Mouse (Mus musculus): Measurements from ENCODE around the gene Scrg1.

The Scrg1 gene

GRCm38 (mm10) chr8:57451896-57452295 is 3.8 kb upstream of the Scrg1 start:
- in situ Hi-C loops (cut with MboI, MseI): no loop called here

- in situ Hi-C loops (cut with MboI, MseI): no loop called here
Measured at GRCm38 (mm10) chr8:57453361-57453760, 2.4 kb upstream of the Scrg1 start.

- in situ Hi-C loops (cut with MboI, MseI): no loop called here
Measured at GRCm38 (mm10) chr8:57457152-57457551, 1.4 kb downstream of the Scrg1 start.

GRCm38 (mm10) chr8:57457942-57458341 is 2.2 kb downstream of the Scrg1 start:
- in situ Hi-C loops (cut with MboI, MseI): no loop called here

GRCm38 (mm10) chr8:57462839-57463238 is 7.1 kb downstream of the Scrg1 start:
- in situ Hi-C loops (cut with MboI, MseI): no loop called here

- in situ Hi-C loops (cut with MboI, MseI): no loop called here
Measured at GRCm38 (mm10) chr8:57463757-57464156, 8.0 kb downstream of the Scrg1 start.

- in situ Hi-C loops (cut with MboI, MseI): no loop called here
Measured at GRCm38 (mm10) chr8:57468624-57469023, 12.9 kb downstream of the Scrg1 start.

GRCm38 (mm10) chr8:57470863-57471262 is 15.1 kb downstream of the Scrg1 start:
- in situ Hi-C loops (cut with MboI, MseI): no loop called here

- in situ Hi-C loops (cut with MboI, MseI): no loop called here
Measured at GRCm38 (mm10) chr8:57473751-57474150, 18.0 kb downstream of the Scrg1 start.

- in situ Hi-C loops (cut with MboI, MseI): no loop called here
Measured at GRCm38 (mm10) chr8:57478406-57478805, 22.7 kb downstream of the Scrg1 start.

GRCm38 (mm10) chr8:57479700-57480099 is 24.0 kb downstream of the Scrg1 start:
- in situ Hi-C loops (cut with MboI, MseI): no loop called here

- in situ Hi-C loops (cut with MboI, MseI): no loop called here
Measured at GRCm38 (mm10) chr8:57480606-57481005, 24.9 kb downstream of the Scrg1 start.

- in situ Hi-C loops (cut with MboI, MseI): no loop called here
Measured at GRCm38 (mm10) chr8:57486491-57487440, 31.0 kb downstream of the Scrg1 start.

GRCm38 (mm10) chr8:57487441-57488155 is 31.9 kb downstream of the Scrg1 start, which contains the start of gene Sap30:
Gene Sap30, minus strand, starts transcription at chr8:57487860.
- in situ Hi-C loops (cut with MboI, MseI): no loop called here

- in situ Hi-C loops (cut with MboI, MseI): no loop called here
Measured at GRCm38 (mm10) chr8:57488312-57488765, 32.6 kb downstream of the Scrg1 start.

- in situ Hi-C loops (cut with MboI, MseI): no loop called here
Measured at GRCm38 (mm10) chr8:57489366-57489765, 33.6 kb downstream of the Scrg1 start.

- in situ Hi-C loops (cut with MboI, MseI): no loop called here
Measured at GRCm38 (mm10) chr8:57489896-57490295, 34.2 kb downstream of the Scrg1 start.

GRCm38 (mm10) chr8:57491873-57492272 is 36.1 kb downstream of the Scrg1 start:
- in situ Hi-C loops (cut with MboI, MseI): no loop called here

- in situ Hi-C loops (cut with MboI, MseI): no loop called here
Measured at GRCm38 (mm10) chr8:57498494-57498846, 42.7 kb downstream of the Scrg1 start.

GRCm38 (mm10) chr8:57498847-57499511 is 43.3 kb downstream of the Scrg1 start:
- in situ Hi-C loops (cut with MboI, MseI): no loop called here

- in situ Hi-C loops (cut with MboI, MseI): loop anchor here in 1 of 2 experiments (25.0 kb wide), 1 partner anchor 941 kb away; the partner anchor contains the start of genes Cep44 and Fbxo8
Measured at GRCm38 (mm10) chr8:57503641-57504040, 47.9 kb downstream of the Scrg1 start.

- in situ Hi-C loops (cut with MboI, MseI): loop anchor here (5.0 to 25.0 kb wide), 2 partner anchors 73 to 943 kb away; partner anchors contain the start of genes Cep44 (in 1 of the 2) and Fbxo8 (in 1 of the 2)
Measured at GRCm38 (mm10) chr8:57505500-57505899, 49.8 kb downstream of the Scrg1 start.
